Mouse (Mus musculus) megakaryocyte, embryonic 14.5 days (primary cell): ENCODE results near the gene Add1. TPM values are rescaled to one million over a fixed set of nuclear protein-coding genes. Genes with fewer than 3 reads are reported as not detected.

ENCODE experiments used
- H3K27me3 ChIP-seq: replicated peaks from 2 replicates; pipeline ENCODE3; 2012; ENCODE audit warnings: inconsistent platforms
- H3K36me3 ChIP-seq: replicated peaks from 2 replicates; pipeline ENCODE3; 2012; ENCODE audit warnings: low read length, inconsistent platforms, mixed read lengths
- H3K4me1 ChIP-seq: 2 replicates; pipeline ENCODE4 v1.6.1; 2012; ENCODE audit warnings: inconsistent platforms
- H3K4me3 ChIP-seq: replicated peaks from 2 replicates; pipeline ENCODE3; 2012; ENCODE audit warnings: moderate library complexity, mild to moderate bottlenecking, inconsistent platforms
- H3K9me3 ChIP-seq: 2 replicates; pipeline ENCODE4 v1.6.1; 2012; ENCODE audit warnings: inconsistent platforms
- FLI1 ChIP-seq: IDR thresholded peaks from 2 replicates; pipeline ENCODE4 v1.6.1; 2012; ENCODE audit warnings: low read length, inconsistent platforms, mixed read lengths
- GATA1 ChIP-seq: IDR thresholded peaks from 3 replicates; pipeline ENCODE4 v1.6.1; 2012; ENCODE audit warnings: mixed read lengths, low read length, inconsistent platforms, borderline replicate concordance
- polyA plus RNA-seq: library from polyadenylated mRNA; stranded (reverse); fragments of >175 nt; gene quantifications from 2 replicates; pipeline ENCODE4 v1.2.3, GENCODE M21; 2012; ENCODE audit warnings: low replicate concordance; ENCODE audit not compliant: insufficient read depth

The Add1 gene
- polyA plus RNA-seq, 1 experiment = 255 TPM

- Histone ChIP-seq H3K4me3 (no peak overlapping the region), H3K36me3 (peaks cover 64% of the 10 kb centered on the region), H3K27me3 (no peaks in the 10 kb centered on the region), H3K9me3 (no peaks in the 10 kb centered on the region), H3K4me1 (peaks cover 98% of the 10 kb centered on the region)
- TF ChIP-seq GATA1 = no peak
- TF ChIP-seq FLI1 = no peak
Measured at GRCm38 (mm10) chr5:34533066-34533465, 40.4 kb upstream of the Add1 start.

- H3K4me3 ChIP-seq = no peak overlapping the region
Measured at GRCm38 (mm10) chr5:34533820-34534219, 39.6 kb upstream of the Add1 start.

DNA sequence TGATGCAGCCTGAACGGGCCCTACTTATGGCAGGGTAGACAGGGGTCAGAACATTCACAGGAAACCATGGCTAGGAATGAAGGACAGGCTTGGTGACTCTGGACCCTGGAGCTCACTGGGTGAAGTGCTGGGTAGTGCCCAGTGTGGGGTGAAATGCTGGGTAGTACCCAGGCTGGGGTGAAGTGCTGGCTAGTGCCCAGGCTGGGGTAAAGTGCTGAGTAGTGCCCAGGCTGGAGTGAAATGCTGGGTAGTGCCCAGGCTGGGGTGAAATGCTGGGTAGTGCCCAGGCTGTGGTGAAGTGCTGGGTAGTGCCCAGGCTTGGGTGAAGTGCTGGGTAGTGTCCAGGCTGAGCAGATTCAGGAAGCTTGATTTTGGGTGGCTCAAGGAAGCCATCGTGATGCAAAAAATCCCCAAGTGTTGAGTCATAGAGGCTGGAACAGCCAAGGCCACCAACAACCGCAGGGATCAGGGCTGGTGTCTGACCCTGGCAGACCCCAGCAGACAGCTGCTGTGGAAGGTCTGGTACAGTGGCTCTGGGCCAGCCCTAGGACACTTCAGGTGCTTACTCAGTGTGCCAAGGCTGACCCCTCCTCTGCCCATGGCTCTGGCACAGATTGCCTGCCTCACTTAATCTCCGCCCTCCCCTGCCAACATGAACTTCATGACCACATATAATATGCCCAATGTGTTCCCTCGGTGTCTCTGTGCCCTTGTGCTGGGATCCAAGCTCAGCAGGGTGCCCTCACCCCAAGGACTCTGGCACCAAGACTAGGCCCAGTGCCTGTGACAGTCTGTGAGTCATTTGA lies 38.5 kb upstream of the Add1 start:
- H3K36me3 ChIP-seq = peaks cover 53% of the 10 kb centered on the region
- H3K9me3 ChIP-seq = no peaks in the 10 kb centered on the region
- H3K27me3 ChIP-seq = no peaks in the 10 kb centered on the region
- H3K4me3 ChIP-seq = peak overlapping the region; percentile 76
- H3K4me1 ChIP-seq = peaks cover 100% of the 10 kb centered on the region
- TF ChIP-seq FLI1 (no peak), GATA1 (no peak)

More at GRCm38 (mm10) chr5:34533820-34534219, 39.6 kb upstream of the Add1 start:
- Histone ChIP-seq H3K27me3 (no peaks in the 10 kb centered on the region), H3K36me3 (peaks cover 56% of the 10 kb centered on the region), H3K9me3 (no peaks in the 10 kb centered on the region), H3K4me1 (peaks cover 98% of the 10 kb centered on the region)
- TF ChIP-seq FLI1 (no peak), GATA1 (no peak)

DNA sequence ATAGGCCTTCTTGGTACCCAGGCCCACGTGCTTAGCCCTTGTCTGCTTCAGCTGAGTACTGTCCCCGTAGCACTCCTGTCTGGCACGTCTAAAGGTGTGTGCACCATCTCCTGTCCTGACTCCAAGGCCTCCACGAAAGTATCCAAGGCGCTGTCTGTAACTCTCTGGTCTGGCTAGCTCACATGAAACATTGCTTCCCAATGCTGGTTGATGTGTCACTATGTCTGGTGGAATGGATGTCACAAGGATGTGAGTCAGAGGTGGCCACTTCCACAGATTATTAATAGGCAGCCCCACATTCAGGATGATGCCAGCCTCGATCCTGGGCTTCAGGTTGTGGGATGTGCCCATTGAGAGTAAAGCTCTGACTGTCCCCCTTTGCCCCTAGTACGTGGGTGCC lies 37.6 kb upstream of the Add1 start:
- TF ChIP-seq GATA1 (no peak), FLI1 (no peak)
- Histone ChIP-seq H3K9me3 (no peaks in the 10 kb centered on the region), H3K4me1 (peaks cover 100% of the 10 kb centered on the region), H3K36me3 (peaks cover 56% of the 10 kb centered on the region), H3K27me3 (no peaks in the 10 kb centered on the region), H3K4me3 (peak overlapping the region; percentile 44)

GRCm38 (mm10) chr5:34538079-34538478 lies 35.4 kb upstream of the Add1 start:
- no peak for TF ChIP-seq FLI1
- TF ChIP-seq GATA1 = no peak
- no peak overlapping the region for H3K4me3 ChIP-seq
- H3K27me3 ChIP-seq = peaks cover 2% of the 10 kb centered on the region
- H3K4me1 ChIP-seq = peaks cover 100% of the 10 kb centered on the region
- peaks cover 50% of the 10 kb centered on the region for H3K36me3 ChIP-seq
- H3K9me3 ChIP-seq = no peaks in the 10 kb centered on the region

GRCm38 (mm10) chr5:34538527-34538926 lies 34.9 kb upstream of the Add1 start:
- TF ChIP-seq FLI1 = no peak
- TF ChIP-seq GATA1 = no peak
- no peaks in the 10 kb centered on the region for H3K9me3 ChIP-seq
- H3K36me3 ChIP-seq = peaks cover 46% of the 10 kb centered on the region
- H3K4me3 ChIP-seq = no peak overlapping the region
- H3K27me3 ChIP-seq = peaks cover 2% of the 10 kb centered on the region
- H3K4me1 ChIP-seq = peaks cover 100% of the 10 kb centered on the region

GRCm38 (mm10) chr5:34539121-34539520 lies 34.3 kb upstream of the Add1 start:
- Histone ChIP-seq H3K4me1 (peaks cover 100% of the 10 kb centered on the region), H3K27me3 (peaks cover 2% of the 10 kb centered on the region), H3K4me3 (no peak overlapping the region), H3K36me3 (peaks cover 40% of the 10 kb centered on the region), H3K9me3 (no peaks in the 10 kb centered on the region)
- TF ChIP-seq FLI1 = no peak
- TF ChIP-seq GATA1 = no peak

DNA sequence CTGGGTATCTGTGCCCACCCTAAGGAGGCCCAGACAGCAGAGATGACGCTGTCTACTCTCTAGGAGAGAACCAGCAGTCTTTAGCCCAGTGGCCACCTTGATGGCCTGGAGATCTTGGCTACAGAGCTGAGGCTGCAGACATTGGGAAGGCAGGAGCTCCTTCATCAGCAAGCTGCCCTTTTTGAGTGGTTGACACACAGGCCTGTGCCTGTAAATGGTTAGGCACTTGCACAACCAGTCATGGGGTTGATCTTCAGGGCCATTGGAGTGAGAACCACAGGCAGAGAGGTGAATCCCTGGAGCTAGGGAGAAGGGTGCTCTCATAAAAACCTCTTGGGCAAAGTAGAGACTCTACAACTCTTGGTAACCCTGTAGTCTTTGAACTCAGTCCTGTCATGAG lies 31.3 kb upstream of the Add1 start:
- Histone ChIP-seq H3K27me3 (peaks cover 2% of the 10 kb centered on the region), H3K4me3 (peak overlapping the region; percentile 2), H3K9me3 (no peaks in the 10 kb centered on the region), H3K4me1 (peaks cover 99% of the 10 kb centered on the region), H3K36me3 (peaks cover 52% of the 10 kb centered on the region)
- TF ChIP-seq FLI1 (no peak), GATA1 (no peak)

GRCm38 (mm10) chr5:34543114-34543513 lies 30.4 kb upstream of the Add1 start:
- Histone ChIP-seq H3K4me1 (peaks cover 94% of the 10 kb centered on the region), H3K9me3 (no peaks in the 10 kb centered on the region), H3K27me3 (peaks cover 2% of the 10 kb centered on the region), H3K36me3 (peaks cover 50% of the 10 kb centered on the region), H3K4me3 (peak overlapping the region; percentile 90)
- TF ChIP-seq FLI1 (no peak), GATA1 (no peak)

- no peak overlapping the region for H3K4me3 ChIP-seq
Measured at GRCm38 (mm10) chr5:34547410-34547809, 26.1 kb upstream of the Add1 start.

More at GRCm38 (mm10) chr5:34547410-34547809, 26.1 kb upstream of the Add1 start:
- Histone ChIP-seq H3K36me3 (peaks cover 53% of the 10 kb centered on the region), H3K9me3 (no peaks in the 10 kb centered on the region), H3K4me1 (peaks cover 91% of the 10 kb centered on the region), H3K27me3 (no peaks in the 10 kb centered on the region)
- TF ChIP-seq FLI1 = no peak
- no peak for TF ChIP-seq GATA1
